Mouse (Mus musculus) olfactory bulb, adult 2 months (tissue): ENCODE data around the gene Adh4. TPM values are rescaled to one million over a fixed set of nuclear protein-coding genes. Genes with fewer than 3 reads are reported as not detected.
"Not testable (repeated sequence)": the region's sequence is repeated elsewhere in the genome, so short reads cannot be mapped to it uniquely, and the experiment has no call there.

Experiments used
- H3K27ac ChIP-seq: fragments of 200-500 bp; 2 replicates; pipeline ENCODE4 v1.5.1; 2012; ENCODE audit warnings: low read depth, low read length; ENCODE audit not compliant: insufficient read depth
- H3K4me1 ChIP-seq: fragments of 200-500 bp; 2 replicates; pipeline ENCODE4 v1.6.1; 2012; ENCODE audit warnings: low read length; ENCODE audit not compliant: control insufficient read depth, insufficient read depth
- H3K4me3 ChIP-seq: fragments of 200-500 bp; 2 replicates; pipeline ENCODE4 v1.5.1; 2012; ENCODE audit warnings: mild to moderate bottlenecking, low read depth, low read length, moderate library complexity; ENCODE audit not compliant: insufficient read depth
- CTCF ChIP-seq: fragments of 200-500 bp; IDR thresholded peaks from 2 replicates; pipeline ENCODE4 v1.5.1; 2012; ENCODE audit warnings: low read depth, mild to moderate bottlenecking, low read length, moderate library complexity; ENCODE audit not compliant: insufficient read depth
- POLR2A ChIP-seq: fragments of 200-500 bp; IDR thresholded peaks from 2 replicates; pipeline ENCODE4 v1.6.1; 2012; ENCODE audit warnings: mild to moderate bottlenecking, low read depth, low read length, moderate library complexity; ENCODE audit not compliant: insufficient read depth
- WGBS: fragments of 180-500 bp; shearing (Covaris S2); methylation state at CpG from one replicate; pipeline ENCODE4 v1.1.7; 2018; 5-methylcytosine and 5-hydroxymethylcytosine counted together
- polyA plus RNA-seq: library from polyadenylated mRNA; stranded (reverse); fragments of >200 nt; gene quantifications from 2 replicates; pipeline ENCODE4 v1.2.4, GENCODE M21; 2012; ENCODE audit warnings: low replicate concordance; ENCODE audit not compliant: missing spikeins, insufficient read depth, insufficient read length

The Adh4 gene
- not detected in 2 replicates for polyA plus RNA-seq

DNA sequence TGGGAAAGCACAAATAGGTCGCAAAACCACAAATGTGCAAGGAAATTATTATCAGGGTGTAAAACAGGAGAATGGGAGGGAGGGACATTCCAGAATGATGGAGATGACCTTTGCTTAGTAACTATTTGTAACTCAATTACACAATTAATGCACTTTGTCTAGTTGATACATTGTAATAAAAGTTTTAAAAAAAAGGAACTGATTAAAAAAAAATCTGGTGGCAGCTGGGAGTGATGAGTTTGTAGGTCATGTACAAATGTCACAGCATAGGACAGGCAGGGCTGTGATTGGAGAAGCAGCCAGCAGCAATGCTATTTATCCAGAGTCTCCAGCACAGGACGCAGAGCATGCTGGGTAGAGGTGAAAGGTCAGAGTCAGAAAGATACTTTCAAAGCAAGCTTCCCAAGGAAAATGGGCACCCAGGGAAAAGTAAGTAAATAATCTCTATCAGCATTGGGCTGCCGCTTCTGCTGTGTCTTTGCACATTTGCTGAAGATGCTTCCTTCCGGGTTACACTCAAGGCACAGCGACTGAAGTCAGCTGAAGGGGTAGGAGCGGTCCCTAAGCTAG is at the start of gene Adh4:
Gene Adh4, plus strand, starts transcription at position 346 of the 570 bp plus-strand sequence.
- Histone ChIP-seq H3K4me1 (no peaks in the 10 kb centered on the region), H3K4me3 (no peak within 1 kb of the TSS), H3K27ac (no peak within 1 kb of the TSS)
- TF ChIP-seq POLR2A (no peak), CTCF (no peak)
- 87% methylated on average over 6 of the region's 6 CpGs for WGBS

GRCm38 (mm10) chr3:138366181-138366580 is 49.1 kb upstream of the Adh4 start:
- H3K27ac ChIP-seq, result no peak overlapping the region
- 83% methylated on average over 2 of the region's 2 CpGs for WGBS
- no peaks in the 10 kb centered on the region for H3K4me1 ChIP-seq
- TF ChIP-seq CTCF, result no peak
- TF ChIP-seq POLR2A, result no peak
- H3K4me3 ChIP-seq, result no peak overlapping the region

GRCm38 (mm10) chr3:138369546-138369945 is 45.7 kb upstream of the Adh4 start:
- WGBS, result 88% methylated on average over 1 of the region's 1 CpGs
- no peak overlapping the region for H3K4me3 ChIP-seq
- TF ChIP-seq POLR2A, result no peak
- no peak for TF ChIP-seq CTCF

DNA sequence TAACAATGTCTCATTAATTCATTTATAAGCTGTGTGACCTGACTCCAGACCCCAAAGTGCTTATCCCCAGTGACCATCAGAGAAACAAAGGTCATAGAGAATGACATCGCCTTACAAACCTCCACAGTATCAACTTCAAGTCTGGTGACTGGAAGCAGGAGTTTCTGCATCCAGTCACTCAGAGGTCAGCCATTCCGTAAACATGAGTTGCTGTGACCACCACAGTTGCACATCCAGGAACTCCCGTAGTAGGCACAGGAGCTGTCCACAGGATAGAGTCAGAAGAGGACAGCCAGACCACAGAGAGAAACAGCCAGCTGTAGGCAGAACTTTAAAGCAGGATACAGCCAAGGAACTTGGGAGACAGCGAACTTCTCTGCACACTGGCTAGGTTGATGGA is 45.0 kb upstream of the Adh4 start:
- 90% methylated on average over 4 of the region's 4 CpGs for WGBS
- not testable (repeated sequence) for H3K4me1 ChIP-seq, H3K4me3 ChIP-seq, H3K27ac ChIP-seq

More at GRCm38 (mm10) chr3:138369546-138369945, 45.7 kb upstream of the Adh4 start:
- Histone ChIP-seq H3K27ac (no peak overlapping the region), H3K4me1 (no peaks in the 10 kb centered on the region)

GRCm38 (mm10) chr3:138373920-138374319 is 41.3 kb upstream of the Adh4 start:
- 88% methylated on average over 4 of the region's 4 CpGs for WGBS
- no peak overlapping the region for H3K4me3 ChIP-seq
- H3K27ac ChIP-seq, result no peak overlapping the region
- no peak for TF ChIP-seq CTCF
- no peak for TF ChIP-seq POLR2A
- no peaks in the 10 kb centered on the region for H3K4me1 ChIP-seq

- 85% methylated on average over 2 of the region's 2 CpGs for WGBS
- TF ChIP-seq POLR2A, result no peak
- no peak for TF ChIP-seq CTCF
- Histone ChIP-seq H3K4me1 (no peaks in the 10 kb centered on the region), H3K4me3 (no peak overlapping the region), H3K27ac (no peak overlapping the region)
Measured at GRCm38 (mm10) chr3:138375148-138375547, 40.1 kb upstream of the Adh4 start.

DNA sequence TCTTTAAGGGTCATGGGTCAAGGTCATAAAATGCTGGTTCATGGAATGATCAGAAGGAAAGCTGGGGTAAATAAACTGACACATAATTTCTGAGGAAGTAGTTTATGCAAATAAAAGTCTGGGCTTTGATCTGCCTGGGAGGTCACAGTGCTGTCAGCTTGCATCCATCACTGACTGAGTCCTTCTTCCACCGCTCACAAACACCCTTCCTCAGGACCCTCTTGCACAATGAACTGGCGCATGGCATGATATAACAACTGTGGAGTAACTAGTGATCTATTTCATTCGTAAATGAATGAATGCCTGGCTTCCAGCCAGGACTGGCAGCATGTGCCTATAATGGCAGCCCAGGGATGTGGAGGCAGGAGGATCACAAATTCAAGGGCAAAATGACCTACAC is 34.1 kb upstream of the Adh4 start:
- no peak for TF ChIP-seq POLR2A
- Histone ChIP-seq H3K4me1 (no peaks in the 10 kb centered on the region), H3K4me3 (no peak overlapping the region), H3K27ac (no peak overlapping the region)
- WGBS, result 35% methylated on average over 3 of the region's 3 CpGs

DNA sequence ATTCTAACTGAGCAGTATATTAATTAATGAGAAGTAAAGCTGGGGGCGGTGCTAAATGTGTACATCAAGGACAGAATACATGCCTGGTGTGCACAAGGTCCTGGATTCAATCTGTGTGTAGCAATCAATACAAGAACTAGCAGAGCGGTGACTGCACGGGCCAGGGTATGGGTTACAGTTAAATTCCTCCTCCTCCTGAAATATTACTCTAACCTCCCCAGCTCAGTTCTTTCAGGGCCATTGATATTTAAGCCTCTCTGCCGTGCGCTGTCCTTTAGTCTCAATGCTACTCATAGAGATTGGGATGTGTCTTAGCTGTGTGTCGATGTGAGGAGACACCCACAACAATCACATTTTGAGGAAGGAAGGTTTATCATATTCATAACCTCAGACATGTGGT is 28.1 kb upstream of the Adh4 start:
- no peak overlapping the region for H3K27ac ChIP-seq
- TF ChIP-seq POLR2A, result no peak
- no peak for TF ChIP-seq CTCF
- no peaks in the 10 kb centered on the region for H3K4me1 ChIP-seq
- no peak overlapping the region for H3K4me3 ChIP-seq
- WGBS, result 86% methylated on average over 6 of the region's 6 CpGs

DNA sequence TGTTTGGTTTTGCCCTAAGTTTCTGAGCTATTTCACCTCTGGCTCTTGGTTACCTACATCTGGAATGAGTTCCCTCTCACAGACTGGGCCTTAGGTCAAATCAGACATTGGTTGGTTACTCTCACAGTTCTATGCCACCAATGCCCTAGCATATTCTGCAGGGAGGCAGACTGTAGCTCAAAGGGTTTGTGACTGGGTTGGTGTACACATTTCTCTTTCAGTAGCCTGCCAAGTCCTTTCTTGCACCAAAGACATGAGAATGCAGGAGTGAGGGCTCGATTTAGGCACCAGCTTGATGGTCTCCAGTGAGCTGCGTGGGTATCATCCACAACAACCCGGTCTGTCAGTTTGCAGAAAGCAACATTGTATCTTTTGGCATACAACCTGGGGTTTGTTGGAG is 10.4 kb upstream of the Adh4 start:
- WGBS, result 54% methylated on average over 3 of the region's 3 CpGs
- H3K4me1 ChIP-seq, result no peaks in the 10 kb centered on the region
- H3K4me3 ChIP-seq, result no peak overlapping the region
- no peak for TF ChIP-seq POLR2A
- no peak for TF ChIP-seq CTCF
- no peak overlapping the region for H3K27ac ChIP-seq

GRCm38 (mm10) chr3:138405341-138405740 is 9.9 kb upstream of the Adh4 start:
- TF ChIP-seq POLR2A, result no peak
- no peak for TF ChIP-seq CTCF
- Histone ChIP-seq H3K27ac (no peak overlapping the region), H3K4me1 (no peaks in the 10 kb centered on the region), H3K4me3 (no peak overlapping the region)
- 54% methylated on average over 3 of the region's 3 CpGs for WGBS
